In genomic region chr7:3303276-3303781, GRCm38 (mm10) we compare ENCODE assay signal across 7 mouse cellular contexts. TPM values are rescaled to one million over a fixed set of nuclear protein-coding genes. Genes with fewer than 3 reads are reported as not detected.
DNase-seq lines count a peak whose midpoint lies in the region; ATAC-seq and TF ChIP-seq lines count a peak whose summit lies in the region.

No protein-coding gene starts in this region.

- H3K4me2 ChIP-seq in heart, embryonic 14.5 days (ENCODE audit: low read length) = peak overlapping the region; percentile 83

- peaks cover 9 to 26% of the 10 kb centered on the region in 2 experiments for H3K4me1 ChIP-seq in heart, embryonic 14.5 days (ENCODE audit: control insufficient read depth in 2 of 2, insufficient read depth in 2 of 2, low read length in 2 of 2)
- H3K4me1 ChIP-seq in megakaryocyte, embryonic 14.5 days = peaks cover 35% of the 10 kb centered on the region
- peaks cover 15% of the 10 kb centered on the region; the same call in 1 of the 2 replicates for H3K4me1 ChIP-seq in spleen, adult 2 months (ENCODE audit: control insufficient read depth, insufficient read depth, insufficient read length)

- peak overlapping the region; percentile 32 to 42 for H3K4me3 ChIP-seq in heart, embryonic 14.5 days (ENCODE audit: control insufficient read depth in 1 of 2, insufficient read depth in 1 of 2, low read depth in 1 of 2, low read length in 2 of 2)
- peak overlapping the region; percentile 91 for H3K4me3 ChIP-seq in megakaryocyte, embryonic 14.5 days (replicated peaks)
- peak overlapping the region; percentile 46 for H3K4me3 ChIP-seq in spleen, adult 2 months (ENCODE audit: extremely low read depth, insufficient read depth, insufficient read length)

- DNase-seq in A20 (ENCODE audit: low read depth, low spot score) = peak; percentile 92
- DNase-seq in CD4-positive helper T cell, adult 2 months (ENCODE audit: low read depth, low spot score) = peak; percentile 36
- peak; percentile 47 to 52 for DNase-seq in left cerebral cortex, adult 8-10 months (ENCODE audit: low spot score in 2 of 2)
- DNase-seq in spleen, adult 2 months (ENCODE audit: low read depth in 1 of 2, low spot score in 2 of 2) = peak in 1 of 2 experiments; percentile 49

- peaks cover 22% of the 10 kb centered on the region for H3K27me3 ChIP-seq in heart, embryonic 14.5 days (ENCODE audit: control insufficient read depth, insufficient read depth, low read length)
- H3K27me3 ChIP-seq in megakaryocyte, embryonic 14.5 days (replicated peaks) = peaks cover 63% of the 10 kb centered on the region
- peaks cover 5% of the 10 kb centered on the region for H3K27me3 ChIP-seq in spleen, adult 2 months (ENCODE audit: control insufficient read depth, insufficient read depth, low read length)

- TF ChIP-seq POLR2A in spleen, adult 2 months (IDR thresholded peaks at IDR 0.05; ENCODE audit: low read depth, low read length) = no peak

- peaks cover 21% of the 10 kb centered on the region for H3K36me3 ChIP-seq in heart, embryonic 14.5 days (ENCODE audit: control insufficient read depth, insufficient read depth, low read length)
- H3K36me3 ChIP-seq in megakaryocyte, embryonic 14.5 days (replicated peaks; ENCODE audit: low read length) = peaks cover 7% of the 10 kb centered on the region
- H3K36me3 ChIP-seq in spleen, adult 2 months (ENCODE audit: control insufficient read depth, insufficient read depth, low read length) = 0 out of 2 replicates have a peak, but pooled peaks cover 5% of the 10 kb centered on the region

- H3K27ac ChIP-seq in heart, embryonic 14.5 days (replicated peaks in 1 of 2; ENCODE audit: control insufficient read depth in 1 of 2, insufficient read depth in 1 of 2, low read depth in 2 of 2, low read length in 2 of 2) = no peak overlapping the region
- peak overlapping the region; percentile 11 for H3K27ac ChIP-seq in spleen, adult 2 months (ENCODE audit: insufficient read depth, low read length)

- ATAC-seq in common myeloid progenitor, adult 5-6 weeks (replicated peaks; ENCODE audit: low read depth, poor library complexity, severe bottlenecking) = peak; percentile 46
- ATAC-seq in heart, embryonic 14.5 days (ENCODE audit: insufficient number of reproducible peaks, insufficient read depth, low FRiP score, low read depth) = no peak

- WGBS in heart, embryonic 14.5 days = under 1% methylated on average over 22 of the region's 29 CpGs
- WGBS in spleen, adult 2 months = under 1% methylated on average over 28 of the region's 29 CpGs

- H3K9me3 ChIP-seq in heart, embryonic 14.5 days (ENCODE audit: control insufficient read depth, low read length) = no peaks in the 10 kb centered on the region
- H3K9me3 ChIP-seq in megakaryocyte, embryonic 14.5 days = no peaks in the 10 kb centered on the region

- TF ChIP-seq CTCF in spleen, adult 2 months (IDR thresholded peaks at IDR 0.05; ENCODE audit: extremely low read depth, insufficient read depth, insufficient read length, insufficient replicate concordance) = no peak

- H3K9ac ChIP-seq in heart, embryonic 14.5 days (ENCODE audit: low read length) = peak overlapping the region; percentile 47

RNA-seq across cellular contexts. Expression of gene Prkcg, which starts 14.3 kb away (rescaled TPM):
- total RNA-seq in common myeloid progenitor, adult 5-6 weeks (2017) = not detected in 2 replicates
- 0.28 and 0.59 TPM in 2 replicates for polyA plus RNA-seq in heart, embryonic 14.5 days (2014; fragmentation: Nextera tagmentation; extraction: Ambion mirVana)
- total RNA-seq in left cerebral cortex, adult 8-10 months (2022) = 100 to 1,000 TPM; 228 to 253 (median 241) TPM
- polyA plus RNA-seq in megakaryocyte, embryonic 14.5 days (2012; ENCODE audit: insufficient read depth, low replicate concordance) = 0.23 TPM in 1 of 2 replicates, not detected in the other
- 4.8 and 5.7 TPM in 2 replicates for polyA plus RNA-seq in spleen, adult 2 months (2012; rRNA removed)

RNA-seq across cellular contexts. Expression of gene Myadm, which starts 14.4 kb away (rescaled TPM):
- 3.9 and 4.1 TPM in 2 replicates for total RNA-seq in common myeloid progenitor, adult 5-6 weeks (2017)
- 220 and 248 TPM in 2 replicates for polyA plus RNA-seq in heart, embryonic 14.5 days (2014; fragmentation: Nextera tagmentation; extraction: Ambion mirVana)
- 10 to 100 TPM; 42.1 to 50.5 (median 47.1) TPM for total RNA-seq in left cerebral cortex, adult 8-10 months (2022)
- 1.5 and 8.9 TPM in 2 replicates for polyA plus RNA-seq in megakaryocyte, embryonic 14.5 days (2012; ENCODE audit: insufficient read depth, low replicate concordance)
- polyA plus RNA-seq in spleen, adult 2 months (2012; rRNA removed) = 126 and 181 TPM in 2 replicates

RNA-seq across cellular contexts. Expression of gene Cacng7, which starts 29.4 kb away (rescaled TPM):
- total RNA-seq in common myeloid progenitor, adult 5-6 weeks (2017) = not detected in 2 replicates
- polyA plus RNA-seq in heart, embryonic 14.5 days (2014; fragmentation: Nextera tagmentation; extraction: Ambion mirVana) = 0.39 and 0.88 TPM in 2 replicates
- total RNA-seq in left cerebral cortex, adult 8-10 months (2022) = 100 to 1,000 TPM; 173 to 194 (median 181) TPM
- not detected in 2 replicates for polyA plus RNA-seq in megakaryocyte, embryonic 14.5 days (2012; ENCODE audit: insufficient read depth, low replicate concordance)
- 1.1 and 1.3 TPM in 2 replicates for polyA plus RNA-seq in spleen, adult 2 months (2012; rRNA removed)

RNA-seq across cellular contexts. Expression of gene Nlrp12, which starts 53.8 kb away (rescaled TPM):
- 0.23 TPM in 1 of 2 replicates, not detected in the other for total RNA-seq in common myeloid progenitor, adult 5-6 weeks (2017)
- 0.04 TPM in 1 of 2 replicates, not detected in the other for polyA plus RNA-seq in heart, embryonic 14.5 days (2014; fragmentation: Nextera tagmentation; extraction: Ambion mirVana)
- total RNA-seq in left cerebral cortex, adult 8-10 months (2022) = not detected
- not detected in 2 replicates for polyA plus RNA-seq in megakaryocyte, embryonic 14.5 days (2012; ENCODE audit: insufficient read depth, low replicate concordance)
- 0.46 and 0.63 TPM in 2 replicates for polyA plus RNA-seq in spleen, adult 2 months (2012; rRNA removed)

Comparison
In these comparisons a context has a peak if more than half of its experiments do, and no peak if none do; other contexts are left out.
1. H3K4me3 ChIP-seq: peak in every context shown above with its lines; median percentile 91 in megakaryocyte, embryonic 14.5 days; 46 in spleen, adult 2 months; 37 in heart, embryonic 14.5 days.
2. RNA of gene Myadm, which starts 14.4 kb away (polyA plus RNA-seq): 220 to 248 TPM in heart, embryonic 14.5 days and 126 to 181 TPM in spleen, adult 2 months; 1.5 to 8.9 TPM in megakaryocyte, embryonic 14.5 days; every median in the first group is over 10 times any median in the second.